Mouse (Mus musculus) 416B (cell line): ENCODE results near the gene 2010300C02Rik.

Experiments used
- DNase-seq: peaks from one replicate; pipeline ENCODE4 v3.0.0; 2011; ENCODE audit warnings: low read depth

2010300C02Rik gene

DNA sequence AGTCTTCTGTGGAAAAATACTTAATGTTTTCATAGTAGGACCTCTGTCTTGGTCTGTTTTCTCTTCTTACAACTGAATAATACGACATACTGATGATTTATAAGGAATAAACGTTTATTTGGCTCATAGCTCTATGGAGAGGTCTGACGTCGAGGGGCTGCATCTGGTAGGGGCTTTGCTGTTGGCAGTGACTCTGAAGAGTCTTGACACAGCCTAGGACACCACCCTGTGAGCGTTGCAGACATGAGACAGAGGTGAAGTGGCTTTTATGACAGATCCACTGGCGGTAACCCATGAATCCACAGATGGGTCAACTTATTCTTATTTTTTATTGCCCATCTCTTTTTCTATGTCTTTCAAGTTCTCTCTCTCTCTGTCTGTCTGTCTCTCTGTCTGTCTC, 52.5 kb downstream of the 2010300C02Rik start:
- no peak for DNase-seq

DNA sequence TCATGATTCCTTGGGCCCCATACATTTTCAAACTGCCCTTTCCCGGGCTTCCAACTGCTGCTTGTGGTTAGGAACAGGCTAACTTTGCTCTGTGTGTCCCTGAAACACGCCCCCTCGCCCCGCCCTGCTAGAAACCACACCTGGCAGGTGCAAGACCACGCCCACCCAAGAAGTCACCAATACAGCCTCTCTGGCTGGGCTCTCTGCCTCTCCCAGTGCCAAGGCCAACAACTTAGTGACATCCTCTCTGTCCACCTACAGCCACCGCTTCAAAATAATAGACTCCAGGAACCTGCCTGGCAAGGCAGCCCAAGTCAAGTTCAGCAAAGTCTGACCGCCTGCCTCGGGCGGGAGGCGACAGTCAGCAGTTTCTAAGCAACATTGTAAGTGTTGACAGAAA, 53.3 kb downstream of the 2010300C02Rik start:
- DNase-seq, result no peak

DNA sequence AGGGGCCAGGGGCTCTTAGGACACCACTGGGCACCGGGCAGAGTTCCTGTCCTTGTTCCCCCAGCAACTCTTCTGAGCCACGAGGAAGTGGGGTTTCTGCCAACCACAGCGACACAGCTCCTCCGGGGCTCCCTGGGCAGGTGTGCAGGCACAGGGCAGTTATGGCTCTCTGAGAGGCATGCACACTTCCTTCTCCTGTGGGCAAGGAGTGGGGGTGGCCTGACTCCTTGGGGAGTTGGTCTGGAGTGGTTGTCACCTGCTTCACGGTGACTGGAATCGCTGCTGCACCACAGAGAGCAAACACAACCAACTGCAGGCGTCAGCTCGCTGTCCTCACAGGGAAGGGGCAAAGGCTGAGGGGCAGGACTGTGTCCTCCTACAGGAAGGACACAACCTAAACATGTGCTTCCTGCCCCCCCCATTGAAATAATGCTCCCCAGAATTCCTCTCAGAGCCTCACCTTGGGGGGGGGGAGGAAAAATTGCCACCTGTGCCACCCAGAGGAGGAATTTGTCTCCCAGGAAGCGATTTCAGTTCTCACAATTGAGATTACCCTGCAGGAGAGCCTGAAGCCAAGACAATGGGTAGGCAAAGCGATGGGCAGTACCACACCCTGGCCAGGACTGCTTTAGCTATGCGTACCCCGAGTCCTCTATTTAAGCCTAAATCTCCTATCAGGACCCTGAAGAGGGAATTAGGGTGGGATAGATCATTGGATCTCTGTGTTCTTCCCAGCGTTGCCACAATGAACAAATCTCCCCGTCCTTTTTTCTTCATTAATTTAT, 54.2 kb downstream of the 2010300C02Rik start:
- no peak for DNase-seq

GRCm38 (mm10) chr1:37664496-37664895, 55.4 kb downstream of the 2010300C02Rik start:
- DNase-seq, result no peak

GRCm38 (mm10) chr1:37663606-37664005, 56.3 kb downstream of the 2010300C02Rik start:
- no peak for DNase-seq

DNA sequence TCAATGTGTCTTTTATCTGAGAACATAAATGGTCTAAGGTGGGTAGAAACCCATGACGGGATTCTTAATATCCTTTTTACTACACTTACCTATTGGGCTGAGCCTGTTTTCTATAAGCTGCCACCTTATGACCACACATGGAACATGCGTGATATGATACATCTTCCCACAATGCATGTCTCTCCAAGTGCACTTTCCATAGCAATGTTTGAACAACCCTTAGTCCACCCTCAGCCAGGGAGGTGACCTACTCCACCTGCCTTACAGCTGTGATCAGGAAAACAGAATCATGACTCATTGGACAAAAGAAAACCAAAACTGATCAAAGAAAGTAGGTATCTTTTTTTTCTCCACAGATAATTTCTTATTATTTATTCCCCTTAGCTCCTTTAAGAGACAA, 63.9 kb downstream of the 2010300C02Rik start:
- no peak for DNase-seq

GRCm38 (mm10) chr1:37653992-37654391, 65.9 kb downstream of the 2010300C02Rik start:
- no peak for DNase-seq

DNA sequence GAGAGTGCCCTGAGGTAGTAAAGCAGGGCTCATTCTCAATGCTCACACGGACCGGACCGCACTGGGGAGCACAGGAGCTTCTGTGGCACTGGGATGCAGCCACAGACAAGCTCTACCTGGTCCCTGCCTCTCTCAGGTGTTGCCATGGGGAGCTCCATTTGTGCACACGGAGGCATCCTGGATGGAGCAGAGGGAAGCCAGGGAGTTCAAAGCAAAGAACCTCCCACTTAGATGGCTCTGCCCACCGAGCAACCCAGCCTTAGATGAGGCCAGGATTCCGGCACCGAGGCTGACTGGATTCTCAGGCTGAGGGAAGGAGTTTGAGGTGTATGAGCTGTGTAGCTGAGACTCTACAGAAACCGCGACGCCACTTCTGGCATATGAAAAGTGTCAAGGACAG, 72.8 kb downstream of the 2010300C02Rik start:
- DNase-seq, result no peak

DNA sequence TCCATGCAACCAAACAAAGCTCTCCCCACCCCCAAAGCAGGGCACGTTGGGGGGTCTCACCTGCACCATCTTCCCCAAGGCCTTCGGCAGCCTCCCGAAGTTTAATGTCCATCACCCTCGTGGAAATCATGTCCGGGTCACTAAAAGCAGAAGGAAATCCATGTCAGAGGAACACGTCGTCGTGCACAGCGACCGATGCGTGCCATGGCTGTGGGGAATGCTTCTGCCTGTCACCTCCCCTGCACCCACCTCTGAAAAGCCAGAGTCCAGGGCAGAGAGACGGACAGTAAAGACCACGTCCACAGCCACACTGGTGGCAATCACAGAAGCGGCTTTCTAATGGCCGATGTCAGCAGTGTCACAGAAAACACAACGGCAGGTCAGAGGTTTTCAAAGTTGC, 75.4 kb downstream of the 2010300C02Rik start:
- DNase-seq, result no peak

GRCm38 (mm10) chr1:37643794-37644365, 76.0 kb downstream of the 2010300C02Rik start:
- no peak for DNase-seq

GRCm38 (mm10) chr1:37641361-37641760, 78.5 kb downstream of the 2010300C02Rik start:
- DNase-seq, result no peak

DNA sequence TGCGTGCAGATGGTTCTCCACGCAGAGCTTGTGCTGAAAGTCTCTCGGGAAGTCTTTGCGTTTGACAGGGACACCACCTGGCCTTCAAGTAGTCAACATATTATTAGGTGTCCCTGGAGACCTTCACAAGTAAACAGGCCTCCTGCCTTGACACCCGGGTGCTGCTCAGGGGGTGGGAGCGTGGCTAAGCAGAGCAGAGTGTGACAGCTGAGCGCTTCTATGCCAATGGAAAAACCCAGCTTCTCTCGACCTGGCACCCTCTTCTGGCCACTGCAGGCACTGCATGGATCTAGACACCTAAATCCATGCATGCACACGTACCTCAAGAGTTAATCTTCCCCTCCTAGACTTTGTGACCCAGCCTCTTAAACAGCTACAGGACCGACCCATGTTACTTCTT, 80.8 kb downstream of the 2010300C02Rik start:
- DNase-seq, result peak; percentile 61

- no peak for DNase-seq
Measured at GRCm38 (mm10) chr1:37638560-37638959, 81.3 kb downstream of the 2010300C02Rik start.

DNA sequence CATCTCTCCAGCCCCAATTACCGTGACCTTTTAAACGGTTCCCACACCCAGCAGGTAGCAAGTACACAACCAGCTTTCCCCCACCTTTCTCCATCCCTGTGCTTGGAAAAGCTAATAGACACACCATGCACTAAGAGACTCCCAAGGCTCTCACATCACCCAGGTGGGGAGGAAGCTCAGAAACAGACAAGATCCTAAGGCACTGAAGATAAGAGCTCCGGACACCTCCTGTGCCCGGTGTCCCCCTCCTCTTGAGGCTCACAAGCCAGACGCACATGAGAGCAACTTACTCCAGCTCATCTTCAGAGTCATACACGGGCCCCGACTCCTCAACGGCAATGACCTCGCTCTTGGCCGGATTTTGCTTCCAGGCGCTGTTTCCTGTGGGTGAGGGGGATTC, 82.3 kb downstream of the 2010300C02Rik start:
- DNase-seq, result no peak

DNA sequence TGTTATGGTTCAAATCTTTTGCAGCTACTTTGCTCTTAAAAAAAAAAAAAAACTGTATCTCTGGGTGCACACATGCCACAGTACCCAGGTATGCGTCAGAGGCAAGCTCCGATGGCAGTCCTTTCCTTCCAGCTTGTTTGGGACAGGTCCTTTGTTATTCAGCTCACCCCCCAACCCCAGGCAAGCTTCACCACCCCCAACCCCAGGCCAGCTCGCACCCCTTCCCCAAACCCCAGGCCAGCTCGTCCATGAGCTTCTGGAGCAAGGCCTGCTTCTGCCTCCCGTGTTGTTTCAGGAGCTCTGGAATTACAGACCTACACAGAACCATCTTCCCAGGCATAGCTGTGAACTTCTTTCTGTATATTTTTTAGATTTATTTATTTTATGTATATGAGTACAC, 83.1 kb downstream of the 2010300C02Rik start:
- DNase-seq, result no peak

- peak; percentile 45 for DNase-seq
Measured at GRCm38 (mm10) chr1:37636169-37636568, 83.7 kb downstream of the 2010300C02Rik start.

- peak; percentile 21 for DNase-seq
Measured at GRCm38 (mm10) chr1:37635716-37636115, 84.2 kb downstream of the 2010300C02Rik start.

GRCm38 (mm10) chr1:37634658-37635057, 85.2 kb downstream of the 2010300C02Rik start:
- peak; percentile 53 for DNase-seq

DNA sequence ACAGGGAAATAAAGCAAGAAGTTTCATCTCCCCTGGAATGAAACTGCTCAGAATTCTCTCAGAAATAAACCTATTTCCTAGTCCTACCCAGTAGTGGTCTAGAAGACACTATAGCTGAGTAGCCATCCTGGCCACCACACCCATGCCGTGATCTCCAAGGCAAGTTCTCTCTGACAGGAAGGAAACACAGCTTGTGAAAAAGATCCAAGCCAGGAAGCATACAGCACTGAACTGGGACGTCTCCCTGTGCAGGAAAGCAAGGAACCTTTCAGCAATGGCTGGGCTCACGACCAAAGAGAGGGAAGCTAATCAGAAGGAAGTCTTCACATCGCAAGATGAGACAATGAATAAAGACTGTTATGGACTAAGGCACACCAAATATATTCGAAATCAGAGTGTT, 86.4 kb downstream of the 2010300C02Rik start:
- DNase-seq, result no peak

- peak; percentile 8 for DNase-seq
Measured at GRCm38 (mm10) chr1:37632425-37632824, 87.5 kb downstream of the 2010300C02Rik start.

- peak; percentile 52 for DNase-seq
Measured at GRCm38 (mm10) chr1:37631456-37631855, 88.4 kb downstream of the 2010300C02Rik start.

DNA sequence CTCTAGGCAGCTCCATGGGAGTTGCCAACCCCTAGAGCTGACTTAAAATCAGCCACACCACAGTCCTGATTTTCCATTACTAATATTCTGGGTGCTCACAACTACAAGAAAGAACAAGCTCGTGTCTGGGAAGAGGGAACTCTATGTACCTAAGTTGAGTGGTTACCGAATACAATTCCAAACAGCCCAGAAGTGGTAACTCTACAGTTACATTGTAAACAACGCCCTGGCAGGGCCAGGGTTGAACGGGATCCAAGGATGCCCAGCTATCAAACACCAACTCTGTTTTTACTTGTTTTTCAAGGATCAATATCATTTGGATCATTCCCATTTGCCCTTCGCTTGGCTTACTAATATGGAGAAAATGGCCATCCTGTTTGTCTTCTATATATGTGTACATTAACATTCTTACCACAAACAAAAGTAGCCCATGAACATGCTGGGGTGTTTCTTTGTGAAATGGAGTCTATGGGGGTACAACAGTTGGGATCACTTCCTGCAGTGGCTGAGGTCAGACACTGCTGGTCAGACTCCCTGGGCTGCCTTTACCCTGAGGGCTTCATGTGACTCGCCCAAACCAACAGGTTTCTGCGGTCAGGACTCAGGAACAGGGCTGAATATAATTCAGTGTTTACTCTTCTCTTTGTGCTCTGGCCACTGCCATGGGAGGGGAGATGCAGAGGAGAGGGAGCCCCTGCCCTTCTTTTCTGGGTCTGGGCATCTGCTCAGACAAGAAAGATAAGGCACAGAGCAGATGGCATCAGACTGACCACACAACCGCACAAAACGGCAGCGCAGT, 89.3 kb downstream of the 2010300C02Rik start:
- peak; percentile 64 for DNase-seq

- no peak for DNase-seq
Measured at GRCm38 (mm10) chr1:37629876-37630275, 90.0 kb downstream of the 2010300C02Rik start.
